Mouse (Mus musculus) olfactory bulb, adult 2 months (tissue): Measurements from ENCODE around the gene Vmn1r228. TPM values are rescaled to one million over a fixed set of nuclear protein-coding genes. Genes with fewer than 3 reads are reported as not detected.

Source experiments
- H3K27ac ChIP-seq: fragments of 200-500 bp; 2 replicates; pipeline ENCODE4 v1.5.1; 2012; ENCODE audit warnings: low read depth, low read length; ENCODE audit not compliant: insufficient read depth
- H3K4me1 ChIP-seq: fragments of 200-500 bp; 2 replicates; pipeline ENCODE4 v1.6.1; 2012; ENCODE audit warnings: low read length; ENCODE audit not compliant: control insufficient read depth, insufficient read depth
- H3K4me3 ChIP-seq: fragments of 200-500 bp; 2 replicates; pipeline ENCODE4 v1.5.1; 2012; ENCODE audit warnings: mild to moderate bottlenecking, low read depth, low read length, moderate library complexity; ENCODE audit not compliant: insufficient read depth
- CTCF ChIP-seq: fragments of 200-500 bp; IDR thresholded peaks from 2 replicates; pipeline ENCODE4 v1.5.1; 2012; ENCODE audit warnings: low read depth, mild to moderate bottlenecking, low read length, moderate library complexity; ENCODE audit not compliant: insufficient read depth
- POLR2A ChIP-seq: fragments of 200-500 bp; IDR thresholded peaks from 2 replicates; pipeline ENCODE4 v1.6.1; 2012; ENCODE audit warnings: mild to moderate bottlenecking, low read depth, low read length, moderate library complexity; ENCODE audit not compliant: insufficient read depth
- WGBS: fragments of 180-500 bp; shearing (Covaris S2); methylation state at CpG from one replicate; pipeline ENCODE4 v1.1.7; 2018; 5-methylcytosine and 5-hydroxymethylcytosine counted together
- polyA plus RNA-seq: library from polyadenylated mRNA; stranded (reverse); fragments of >200 nt; gene quantifications from 2 replicates; pipeline ENCODE4 v1.2.4, GENCODE M21; 2012; ENCODE audit warnings: low replicate concordance; ENCODE audit not compliant: missing spikeins, insufficient read depth, insufficient read length

The Vmn1r228 gene
- polyA plus RNA-seq = not detected in 2 replicates

DNA sequence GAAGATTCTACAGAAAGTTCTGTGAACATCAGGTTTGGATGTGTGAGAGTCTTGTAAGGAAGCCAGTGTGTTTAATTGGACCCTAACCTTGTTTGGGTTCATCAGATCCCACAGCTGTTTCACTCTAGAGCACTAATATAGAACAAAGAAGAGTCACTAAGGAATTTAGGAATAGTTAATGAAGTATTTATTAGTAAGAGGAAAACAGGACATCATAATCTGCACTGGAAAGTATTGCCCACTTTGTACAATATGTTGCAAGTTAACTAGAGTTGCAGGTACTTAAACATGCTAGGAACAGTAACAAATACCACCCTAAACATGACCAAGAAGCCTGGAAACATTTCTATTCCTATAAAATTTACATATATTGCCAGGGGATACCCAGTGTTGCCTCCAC lies at the start of gene Vmn1r228:
Gene Vmn1r228 (minus strand): TSS at position 101 of the 400 bp plus-strand sequence.
- TF ChIP-seq POLR2A (no peak), CTCF (no peak)
- Histone ChIP-seq H3K4me1 (no peaks in the 10 kb centered on the region), H3K27ac (no peak within 1 kb of the TSS), H3K4me3 (no peak within 1 kb of the TSS)

DNA sequence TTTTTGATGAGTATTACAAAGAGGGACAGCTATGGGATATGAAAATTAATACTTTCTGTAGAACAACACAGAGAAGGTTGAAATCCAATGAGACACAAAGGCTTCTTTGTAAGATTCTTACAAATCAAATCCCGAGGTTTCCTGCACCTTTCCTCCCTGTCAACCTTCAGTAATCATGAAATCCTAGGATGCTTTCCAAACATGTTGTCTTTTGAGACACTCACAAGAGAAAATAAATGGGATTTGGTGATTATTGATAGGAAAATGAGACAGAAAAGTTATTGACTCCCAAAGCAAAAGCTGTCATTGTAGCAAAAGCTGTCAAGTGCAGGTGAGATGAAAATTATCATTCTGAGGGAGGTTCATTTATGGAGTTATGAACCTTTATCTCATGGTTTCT lies 25.3 kb upstream of the Vmn1r228 start, which contains the start of gene Vmn1r229:
Gene Vmn1r229 (plus strand): TSS at position 301 of the 400 bp plus-strand sequence.
- Histone ChIP-seq H3K4me3 (no peak within 1 kb of the TSS), H3K27ac (no peak within 1 kb of the TSS), H3K4me1 (no peaks in the 10 kb centered on the region)
- WGBS = 55% methylated on average over 1 of the region's 1 CpGs
- TF ChIP-seq POLR2A (no peak), CTCF (no peak)

- TF ChIP-seq CTCF (no peak), POLR2A (no peak)
- no peak within 1 kb of the TSS for H3K27ac ChIP-seq
- no peaks in the 10 kb centered on the region for H3K4me1 ChIP-seq
- no peak within 1 kb of the TSS for H3K4me3 ChIP-seq
- 39% methylated on average over 1 of the region's 1 CpGs for WGBS
Measured at GRCm38 (mm10) chr17:20729543-20729942, 56.4 kb downstream of the Vmn1r228 start, which contains the start of gene Vmn1r227. Gene Vmn1r227 (plus strand): TSS chr17:20729843.

Other genes with a start within 250 kb of the Vmn1r228 start
- not detected in 2 replicates for gene Vmn2r109, start 221.4 kb downstream of the Vmn1r228 start, polyA plus RNA-seq
- gene Vmn2r110, start 189.7 kb downstream of the Vmn1r228 start, polyA plus RNA-seq = not detected in 2 replicates
- not detected in 2 replicates for gene Fpr-rs3, start 161.3 kb downstream of the Vmn1r228 start, polyA plus RNA-seq
- gene Vmn1r226, start 103.3 kb downstream of the Vmn1r228 start, polyA plus RNA-seq = not detected in 2 replicates
- not detected in 2 replicates for gene Vmn1r227, start 56.3 kb downstream of the Vmn1r228 start, polyA plus RNA-seq
- not detected in 2 replicates for gene Vmn1r229, start 25.4 kb upstream of the Vmn1r228 start, polyA plus RNA-seq
- not detected in 2 replicates for gene Vmn1r230, start 54.3 kb upstream of the Vmn1r228 start, polyA plus RNA-seq
- gene Vmn1r231, start 118.9 kb upstream of the Vmn1r228 start, polyA plus RNA-seq = not detected in 2 replicates
- not detected in 2 replicates for gene Vmn1r232, start 133.6 kb upstream of the Vmn1r228 start, polyA plus RNA-seq
- gene Ppp2r1a, start 159.2 kb upstream of the Vmn1r228 start, polyA plus RNA-seq = 169 and 643 TPM in 2 replicates
- not detected in 2 replicates for gene Vmn1r233, start 210.3 kb upstream of the Vmn1r228 start, polyA plus RNA-seq
- gene Zfp160, start 222.7 kb upstream of the Vmn1r228 start, polyA plus RNA-seq = not detected in 2 replicates